Mouse (Mus musculus): ENCODE data around the gene Rtn1. TPM values are rescaled to one million over a fixed set of nuclear protein-coding genes. Genes with fewer than 3 reads are reported as not detected.

Rtn1 gene
- polyA plus RNA-seq, 1 experiment from 2014 or later, result 29.7 TPM

GRCm38 (mm10) chr12:72232176-72232575 is 176.7 kb downstream of the Rtn1 start:
- WGBS, result 73% methylated on average over 3 of the region's 3 CpGs

GRCm38 (mm10) chr12:72229451-72230196 is 179.2 kb downstream of the Rtn1 start:
- Histone ChIP-seq H3K9ac (no peak overlapping the region), H3K4me2 (no peak overlapping the region), H3K4me1 (no peaks in the 10 kb centered on the region), H3K4me3 (replicated peaks) (no peak overlapping the region), H3K27ac (no peak overlapping the region), H3K27me3 (0 out of 2 replicates have a peak, but pooled peaks cover 5% of the 10 kb centered on the region), H3K9me3 (replicated peaks) (no peaks in the 10 kb centered on the region), H3K36me3 (no peaks in the 10 kb centered on the region)
- 51% methylated on average over 8 of the region's 8 CpGs for WGBS
- no peak for ATAC-seq (replicated peaks; ENCODE audit: low FRiP score)

More at GRCm38 (mm10) chr12:72232176-72232575, 176.7 kb downstream of the Rtn1 start:
- Histone ChIP-seq H3K27me3 (peaks cover 29% of the 10 kb centered on the region), H3K4me2 (no peak overlapping the region), H3K9ac (no peak overlapping the region), H3K4me3 (replicated peaks) (no peak overlapping the region), H3K9me3 (replicated peaks) (no peaks in the 10 kb centered on the region), H3K36me3 (no peaks in the 10 kb centered on the region), H3K27ac (no peak overlapping the region), H3K4me1 (peaks cover 11% of the 10 kb centered on the region)
- ATAC-seq (replicated peaks; ENCODE audit: low FRiP score), result no peak

GRCm38 (mm10) chr12:72227731-72228130 is 181.1 kb downstream of the Rtn1 start:
- Histone ChIP-seq H3K27ac (no peak overlapping the region), H3K9ac (no peak overlapping the region), H3K36me3 (no peaks in the 10 kb centered on the region), H3K9me3 (replicated peaks) (no peaks in the 10 kb centered on the region), H3K4me1 (no peaks in the 10 kb centered on the region), H3K27me3 (no peaks in the 10 kb centered on the region), H3K4me2 (no peak overlapping the region), H3K4me3 (replicated peaks) (no peak overlapping the region)
- WGBS, result 93% methylated on average over 6 of the region's 6 CpGs
- no peak for ATAC-seq (replicated peaks; ENCODE audit: low FRiP score)

GRCm38 (mm10) chr12:72225371-72225770 is 183.5 kb downstream of the Rtn1 start:
- no peak overlapping the region for H3K9ac ChIP-seq
- no peak overlapping the region for H3K4me3 ChIP-seq (replicated peaks)
- H3K4me1 ChIP-seq, result no peaks in the 10 kb centered on the region
- no peaks in the 10 kb centered on the region for H3K27me3 ChIP-seq
- H3K36me3 ChIP-seq, result no peaks in the 10 kb centered on the region
- no peak overlapping the region for H3K4me2 ChIP-seq
- WGBS, result 91% methylated on average over 3 of the region's 3 CpGs
- no peak overlapping the region for H3K27ac ChIP-seq
- H3K9me3 ChIP-seq (replicated peaks), result no peaks in the 10 kb centered on the region
- ATAC-seq (replicated peaks; ENCODE audit: low FRiP score), result no peak

- Histone ChIP-seq H3K9ac (no peak overlapping the region), H3K27ac (no peak overlapping the region), H3K27me3 (no peaks in the 10 kb centered on the region), H3K36me3 (no peaks in the 10 kb centered on the region), H3K4me2 (no peak overlapping the region), H3K9me3 (replicated peaks) (no peaks in the 10 kb centered on the region), H3K4me3 (replicated peaks) (no peak overlapping the region), H3K4me1 (no peaks in the 10 kb centered on the region)
- ATAC-seq (replicated peaks; ENCODE audit: low FRiP score), result no peak
- WGBS, result 95% methylated on average over 16 of the region's 16 CpGs
These were observed 185.2 kb downstream of the Rtn1 start for GRCm38 (mm10) chr12:72223557-72224102.

GRCm38 (mm10) chr12:72213554-72213953 is 195.3 kb downstream of the Rtn1 start:
- no peak overlapping the region for H3K27ac ChIP-seq
- no peak overlapping the region for H3K4me3 ChIP-seq (replicated peaks)
- no peaks in the 10 kb centered on the region for H3K27me3 ChIP-seq
- H3K9ac ChIP-seq, result no peak overlapping the region
- H3K9me3 ChIP-seq (replicated peaks), result no peaks in the 10 kb centered on the region
- H3K4me1 ChIP-seq, result no peaks in the 10 kb centered on the region
- no peaks in the 10 kb centered on the region for H3K36me3 ChIP-seq
- WGBS, result 33% methylated on average over 5 of the region's 5 CpGs
- H3K4me2 ChIP-seq, result no peak overlapping the region
- no peak for ATAC-seq (replicated peaks; ENCODE audit: low FRiP score)

GRCm38 (mm10) chr12:72200828-72201227 is 208.0 kb downstream of the Rtn1 start:
- H3K4me1 ChIP-seq, result peaks cover 6% of the 10 kb centered on the region
- H3K9ac ChIP-seq, result no peak overlapping the region
- no peak overlapping the region for H3K4me3 ChIP-seq (replicated peaks)
- 90% methylated on average over 3 of the region's 3 CpGs for WGBS
- no peak for ATAC-seq (replicated peaks; ENCODE audit: low FRiP score)
- H3K36me3 ChIP-seq, result no peaks in the 10 kb centered on the region
- H3K9me3 ChIP-seq (replicated peaks), result no peaks in the 10 kb centered on the region
- H3K4me2 ChIP-seq, result no peak overlapping the region
- no peak overlapping the region for H3K27ac ChIP-seq
- H3K27me3 ChIP-seq, result no peaks in the 10 kb centered on the region

GRCm38 (mm10) chr12:72197925-72198486 is 210.8 kb downstream of the Rtn1 start:
- H3K27ac ChIP-seq, result no peak overlapping the region
- 51% methylated on average over 18 of the region's 18 CpGs for WGBS
- no peak overlapping the region for H3K9ac ChIP-seq
- H3K27me3 ChIP-seq, result no peaks in the 10 kb centered on the region
- peak overlapping the region; percentile 12; the same call in 1 of the 2 replicates for H3K4me2 ChIP-seq
- no peaks in the 10 kb centered on the region for H3K9me3 ChIP-seq (replicated peaks)
- H3K4me1 ChIP-seq, result peaks cover 6% of the 10 kb centered on the region
- H3K4me3 ChIP-seq (replicated peaks), result no peak overlapping the region
- no peaks in the 10 kb centered on the region for H3K36me3 ChIP-seq
- ATAC-seq (replicated peaks; ENCODE audit: low FRiP score), result peak; percentile 75

GRCm38 (mm10) chr12:72197434-72197833 is 211.4 kb downstream of the Rtn1 start:
- H3K27ac ChIP-seq, result no peak overlapping the region
- no peak overlapping the region for H3K9ac ChIP-seq
- no peaks in the 10 kb centered on the region for H3K9me3 ChIP-seq (replicated peaks)
- H3K4me3 ChIP-seq (replicated peaks), result no peak overlapping the region
- no peak for ATAC-seq (replicated peaks; ENCODE audit: low FRiP score)
- WGBS, result 51% methylated on average over 7 of the region's 7 CpGs
- H3K4me1 ChIP-seq, result peaks cover 6% of the 10 kb centered on the region
- no peaks in the 10 kb centered on the region for H3K27me3 ChIP-seq
- no peak overlapping the region for H3K4me2 ChIP-seq
- H3K36me3 ChIP-seq, result no peaks in the 10 kb centered on the region

GRCm38 (mm10) chr12:72184929-72185328 is 223.9 kb downstream of the Rtn1 start, which contains the start of gene Ccdc175:
Gene Ccdc175 (minus strand): TSS chr12:72185029.
- Histone ChIP-seq H3K4me1 (no peaks in the 10 kb centered on the region), H3K4me2 (no peak within 1 kb of the TSS), H3K36me3 (no peaks in the 10 kb centered on the region), H3K9ac (no peak within 1 kb of the TSS), H3K9me3 (replicated peaks) (no peaks in the 10 kb centered on the region), H3K27ac (no peak within 1 kb of the TSS), H3K27me3 (no peaks in the 10 kb centered on the region), H3K4me3 (replicated peaks) (no peak within 1 kb of the TSS)
- no peak for ATAC-seq (replicated peaks; ENCODE audit: low FRiP score)
- whole genome bisulfite sequencing, result 79% methylated on average over 12 of the region's 12 CpGs

- 86% methylated on average over 4 of the region's 4 CpGs for WGBS
- ATAC-seq (replicated peaks; ENCODE audit: low FRiP score), result no peak
- H3K9me3 ChIP-seq (replicated peaks), result no peaks in the 10 kb centered on the region
These were observed 229.3 kb downstream of the Rtn1 start for GRCm38 (mm10) chr12:72179561-72179960.

GRCm38 (mm10) chr12:72178322-72178721 is 230.5 kb downstream of the Rtn1 start:
- Histone ChIP-seq H3K4me2 (no peak overlapping the region), H3K27me3 (no peaks in the 10 kb centered on the region), H3K9me3 (replicated peaks) (no peaks in the 10 kb centered on the region), H3K36me3 (no peaks in the 10 kb centered on the region), H3K4me3 (replicated peaks) (no peak overlapping the region), H3K27ac (no peak overlapping the region), H3K9ac (no peak overlapping the region), H3K4me1 (no peaks in the 10 kb centered on the region)
- 78% methylated on average over 3 of the region's 3 CpGs for WGBS
- ATAC-seq (replicated peaks; ENCODE audit: low FRiP score), result no peak

More at GRCm38 (mm10) chr12:72179561-72179960, 229.3 kb downstream of the Rtn1 start:
- Histone ChIP-seq H3K4me2 (no peak overlapping the region), H3K4me3 (replicated peaks) (no peak overlapping the region), H3K9ac (no peak overlapping the region), H3K27ac (no peak overlapping the region), H3K4me1 (no peaks in the 10 kb centered on the region), H3K36me3 (no peaks in the 10 kb centered on the region), H3K27me3 (no peaks in the 10 kb centered on the region)

Data from kidney, embryonic 15.5 days (tissue).